Mouse (Mus musculus): ENCODE data around the gene Ccdc113. TPM values are rescaled to one million over a fixed set of nuclear protein-coding genes. Genes with fewer than 3 reads are reported as not detected.

The Ccdc113 gene
- under 1 TPM; 0.23 to 0.34 TPM for total RNA-seq (2021)
- long read RNA-seq, experiment 1: 0 reads
- long read RNA-seq, experiment 2: 0 reads

- peak; percentile 32 for DNase-seq
Measured at GRCm38 (mm10) chr8:95533584-95534387, at the start of gene Ccdc113. TSS of gene Ccdc113 (plus strand) at chr8:95534085.

- peak; percentile 12 for DNase-seq
Measured at GRCm38 (mm10) chr8:95487800-95488697, 45.8 kb upstream of the Ccdc113 start.

GRCm38 (mm10) chr8:95488698-95489332 lies 45.1 kb upstream of the Ccdc113 start:
- peak; percentile 93 for DNase-seq

- DNase-seq: no peak
Measured at GRCm38 (mm10) chr8:95490006-95490405, 43.9 kb upstream of the Ccdc113 start, which contains the start of gene Csnk2a2. TSS of gene Csnk2a2 (minus strand) at chr8:95490039.

GRCm38 (mm10) chr8:95492057-95492456 lies 41.8 kb upstream of the Ccdc113 start:
- DNase-seq: no peak

GRCm38 (mm10) chr8:95495444-95495843 lies 38.4 kb upstream of the Ccdc113 start:
- no peak for DNase-seq

GRCm38 (mm10) chr8:95496420-95496819 lies 37.5 kb upstream of the Ccdc113 start:
- DNase-seq: no peak

- DNase-seq: no peak
Measured at GRCm38 (mm10) chr8:95497821-95498220, 36.1 kb upstream of the Ccdc113 start.

- DNase-seq: no peak
Measured at GRCm38 (mm10) chr8:95499266-95500064, 34.4 kb upstream of the Ccdc113 start.

- no peak for DNase-seq
Measured at GRCm38 (mm10) chr8:95500436-95500835, 33.4 kb upstream of the Ccdc113 start.

GRCm38 (mm10) chr8:95502431-95502830 lies 31.5 kb upstream of the Ccdc113 start:
- DNase-seq: no peak

GRCm38 (mm10) chr8:95504835-95505234 lies 29.1 kb upstream of the Ccdc113 start:
- DNase-seq: no peak

GRCm38 (mm10) chr8:95505606-95506005 lies 28.3 kb upstream of the Ccdc113 start:
- DNase-seq: no peak

GRCm38 (mm10) chr8:95506245-95506644 lies 27.6 kb upstream of the Ccdc113 start:
- DNase-seq: no peak

GRCm38 (mm10) chr8:95512257-95512656 lies 21.6 kb upstream of the Ccdc113 start:
- no peak for DNase-seq

GRCm38 (mm10) chr8:95513219-95513618 lies 20.7 kb upstream of the Ccdc113 start:
- DNase-seq: no peak

- DNase-seq: no peak
Measured at GRCm38 (mm10) chr8:95516928-95517327, 17.0 kb upstream of the Ccdc113 start.

GRCm38 (mm10) chr8:95523991-95524390 lies 9.9 kb upstream of the Ccdc113 start:
- no peak for DNase-seq

GRCm38 (mm10) chr8:95528194-95528593 lies 5.7 kb upstream of the Ccdc113 start:
- DNase-seq: no peak

- DNase-seq: no peak
Measured at GRCm38 (mm10) chr8:95528750-95529310, 5.1 kb upstream of the Ccdc113 start.

GRCm38 (mm10) chr8:95532206-95532605 lies 1.7 kb upstream of the Ccdc113 start:
- DNase-seq: no peak
